Comparison of ENCODE assay signal across 9 mouse cellular contexts in the genomic region with DNA sequence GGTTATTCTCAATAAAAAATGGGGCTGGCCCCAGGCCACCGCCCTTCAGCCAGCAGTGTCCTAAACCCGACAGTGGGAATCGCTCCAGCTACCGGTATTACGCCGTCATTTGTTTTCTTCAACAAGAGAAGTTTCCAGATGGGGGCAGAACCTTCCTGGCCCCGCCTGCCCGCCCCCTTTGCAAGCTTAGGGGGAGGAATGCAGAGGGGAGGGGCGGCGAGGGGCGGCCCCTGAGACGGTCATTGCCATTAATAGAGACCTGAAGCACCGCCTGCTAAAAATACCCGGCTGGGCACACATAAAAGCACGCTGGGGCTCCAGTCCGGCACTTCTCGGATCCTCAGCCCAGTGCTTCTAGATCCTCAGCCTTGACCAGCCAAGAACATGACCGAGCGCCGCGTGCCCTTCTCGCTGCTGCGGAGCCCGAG. TPM values are rescaled to one million over a fixed set of nuclear protein-coding genes. Genes with fewer than 3 reads are reported as not detected.
DNase-seq lines count a peak whose midpoint lies in the region; ATAC-seq and TF ChIP-seq lines count a peak whose summit lies in the region.
"Had no signal": no experiment of that assay in that cellular context is flagged by ENCODE, and none has a peak within 500 bp of the region (broad histone marks: within the 10 kb centered on the region; RNA-seq: fewer than 3 reads in every experiment).

A gene (plus strand): TSS at position 245 of the 428 bp plus-strand sequence.

- H3K9me3 ChIP-seq in intestine, embryonic 15.5 days: no peaks in the 10 kb centered on the region
- H3K9me3 ChIP-seq in liver, embryonic 13.5 days (replicated peaks): no peaks in the 10 kb centered on the region
- H3K9me3 ChIP-seq in neural tube, embryonic 13.5 days: no peaks in the 10 kb centered on the region

- WGBS in intestine, embryonic 15.5 days: under 1% methylated on average over 24 of the region's 24 CpGs
- 4% methylated on average over 24 of the region's 24 CpGs for WGBS in liver, embryonic 13.5 days (ENCODE audit: insufficient replicate concordance)
- under 1% methylated on average over 24 of the region's 24 CpGs for WGBS in neural tube, embryonic 13.5 days

- H3K4me1 ChIP-seq in intestine, embryonic 15.5 days (replicated peaks): peaks cover 8% of the 10 kb centered on the region
- no peaks in the 10 kb centered on the region for H3K4me1 ChIP-seq in liver, embryonic 13.5 days (replicated peaks)
- peaks cover 16% of the 10 kb centered on the region for H3K4me1 ChIP-seq in neural tube, embryonic 13.5 days (replicated peaks)

- TF ChIP-seq POLR2A in brain, embryonic 14.5 days (IDR thresholded peaks at IDR 0.05; ENCODE audit: borderline replicate concordance, extremely low read depth, insufficient read depth, insufficient read length, poor library complexity, severe bottlenecking): no peak

- DNase-seq in cerebellum, postnatal 10 days: peak; percentile 47 to 54
- DNase-seq in cerebellum, postnatal 4 days (ENCODE audit: low spot score in 2 of 2): no peak
- peak; percentile 53 for DNase-seq in brain, embryonic 14.5 days (ENCODE audit: low read depth)
- DNase-seq in gastrocnemius, postnatal 4 days (ENCODE audit: low spot score in 2 of 2): peak; percentile 41 to 69
- no peak for DNase-seq in liver, embryonic 13.5 days
- no peak for DNase-seq in natural killer cell, adult 2 months (ENCODE audit: low spot score in 2 of 2)

- H3K4me2 ChIP-seq in intestine, embryonic 15.5 days (replicated peaks): peak within 1 kb of the TSS; percentile 69
- peak within 1 kb of the TSS; percentile 56 for H3K4me2 ChIP-seq in liver, embryonic 13.5 days
- H3K4me2 ChIP-seq in neural tube, embryonic 13.5 days: peak within 1 kb of the TSS; percentile 48

- TF ChIP-seq CTCF in brain, embryonic 14.5 days (IDR thresholded peaks at IDR 0.05; ENCODE audit: borderline replicate concordance, extremely low read depth, insufficient read depth, insufficient read length): no peak

- peaks cover 6% of the 10 kb centered on the region for H3K27me3 ChIP-seq in intestine, embryonic 15.5 days (replicated peaks)
- peaks cover 75% of the 10 kb centered on the region for H3K27me3 ChIP-seq in liver, embryonic 13.5 days
- peaks cover 49% of the 10 kb centered on the region for H3K27me3 ChIP-seq in neural tube, embryonic 13.5 days

- no peaks in the 10 kb centered on the region for H3K36me3 ChIP-seq in intestine, embryonic 15.5 days
- no peaks in the 10 kb centered on the region for H3K36me3 ChIP-seq in liver, embryonic 13.5 days
- no peaks in the 10 kb centered on the region for H3K36me3 ChIP-seq in neural tube, embryonic 13.5 days

- peak; percentile 76 for ATAC-seq in intestine, embryonic 15.5 days
- ATAC-seq in liver, embryonic 13.5 days (ENCODE audit: low read depth): no peak
- 0 out of 2 replicates have a peak, but pooled peaks have one; percentile 32 for ATAC-seq in neural tube, embryonic 13.5 days (ENCODE audit: low read depth)

- H3K4me3 ChIP-seq in intestine, embryonic 15.5 days (replicated peaks): peak within 1 kb of the TSS; percentile 36
- peak within 1 kb of the TSS; percentile 31; the same call in 1 of the 2 replicates for H3K4me3 ChIP-seq in liver, embryonic 13.5 days (replicated peaks)
- peak within 1 kb of the TSS; percentile 22 for H3K4me3 ChIP-seq in neural tube, embryonic 13.5 days

- 0 out of 2 replicates have a peak within 1 kb of the TSS, but pooled peaks have one; percentile 15 for H3K27ac ChIP-seq in intestine, embryonic 15.5 days
- no peak within 1 kb of the TSS for H3K27ac ChIP-seq in liver, embryonic 13.5 days
- no peak within 1 kb of the TSS for H3K27ac ChIP-seq in neural tube, embryonic 13.5 days (replicated peaks)

- peak within 1 kb of the TSS; percentile 37 for H3K9ac ChIP-seq in intestine, embryonic 15.5 days
- H3K9ac ChIP-seq in liver, embryonic 13.5 days: no peak within 1 kb of the TSS
- peak within 1 kb of the TSS; percentile 13 for H3K9ac ChIP-seq in neural tube, embryonic 13.5 days

RNA-seq across cellular contexts. Expression of the gene that starts here (rescaled TPM):
- polyA plus RNA-seq in brain, embryonic 14.5 days (2012; rRNA removed): 17.2 and 27.4 TPM in 2 replicates
- 100 to 1,000 TPM; 499 to 513 TPM for total RNA-seq in gastrocnemius, postnatal 4 days (2021)
- polyA plus RNA-seq in intestine, embryonic 15.5 days (2015; fragmentation: Nextera tagmentation; extraction: Ambion mirVana): 113 and 116 TPM in 2 replicates
- polyA plus RNA-seq in liver, embryonic 13.5 days (2015; fragmentation: Nextera tagmentation; extraction: Ambion mirVana): 6.4 and 7.3 TPM in 2 replicates
- 15.8 and 19.3 TPM in 2 replicates for polyA plus RNA-seq in neural tube, embryonic 13.5 days (2015; fragmentation: Nextera tagmentation; extraction: Ambion mirVana)
- total RNA-seq: neutrophil, adult 5-6 weeks had no signal

Comparison
In these comparisons a context has a peak if more than half of its experiments do, and no peak if none do; other contexts are left out.
1. DNase-seq: peak in cerebellum, postnatal 10 days (2 of 2), brain, embryonic 14.5 days (single experiment) and gastrocnemius, postnatal 4 days (2 of 2); none in cerebellum, postnatal 4 days (0 of 2), liver, embryonic 13.5 days (single experiment) and natural killer cell, adult 2 months (0 of 2).
2. Peak in every context shown above with its lines, with median percentiles within 50 percentile points of each other: H3K4me2 ChIP-seq and H3K4me3 ChIP-seq.